Mouse (Mus musculus) layer of hippocampus, adult 2 months (tissue): ENCODE results near the gene Hoxd3. TPM values are rescaled to one million over a fixed set of nuclear protein-coding genes. Genes with fewer than 3 reads are reported as not detected.

Experiments
- DNase-seq, 2 experiments: peaks; one replicate each; pipeline ENCODE4 v3.0.0; 2022; ENCODE audit warnings: low spot score in 2 of 2
- H3K27ac ChIP-seq: fragments of 200-600 bp; 2 replicates; pipeline ENCODE4 v1.8.1; 2022
- H3K4me3 ChIP-seq: fragments of 200-600 bp; 2 replicates; pipeline ENCODE4 v1.8.1; 2022; ENCODE audit warnings: mild to moderate bottlenecking
- CTCF ChIP-seq: fragments of 200-600 bp; conservative IDR thresholded peaks from 2 replicates; pipeline ENCODE4 v1.8.1; 2022; ENCODE audit warnings: antibody characterized with exemption, mild to moderate bottlenecking, moderate library complexity
- total RNA-seq, 2 experiments: library from RNA; stranded (reverse); gene quantifications; 2 replicates each; pipeline ENCODE4 v1.2.3; 2021

The Hoxd3 gene
- total RNA-seq, 2 experiments from 2014 or later: not detected

DNA sequence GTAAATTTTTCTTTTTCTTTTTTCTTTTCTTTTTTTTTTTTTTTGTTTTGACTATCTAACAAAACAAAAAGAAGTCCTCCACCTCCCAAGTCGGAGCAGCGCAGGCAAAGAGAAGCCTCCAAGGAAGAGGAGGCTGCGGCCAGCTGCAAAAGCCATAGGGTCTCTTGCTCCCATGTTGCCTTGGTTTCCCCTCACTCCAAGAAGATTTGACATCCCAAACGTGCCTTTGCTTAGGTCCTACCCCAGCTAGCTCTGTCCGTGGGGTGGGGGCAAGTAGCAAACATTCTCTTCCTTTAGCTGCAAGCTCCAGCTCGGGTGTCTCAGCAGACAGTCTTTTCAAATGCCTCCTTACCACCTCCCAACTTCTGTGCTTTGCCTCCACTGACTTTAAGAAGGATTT is 22.0 kb downstream of the Hoxd3 start:
- Histone ChIP-seq H3K4me3 (no peak overlapping the region), H3K27ac (no peak overlapping the region)
- DNase-seq: no peak
- TF ChIP-seq CTCF: no peak

DNA sequence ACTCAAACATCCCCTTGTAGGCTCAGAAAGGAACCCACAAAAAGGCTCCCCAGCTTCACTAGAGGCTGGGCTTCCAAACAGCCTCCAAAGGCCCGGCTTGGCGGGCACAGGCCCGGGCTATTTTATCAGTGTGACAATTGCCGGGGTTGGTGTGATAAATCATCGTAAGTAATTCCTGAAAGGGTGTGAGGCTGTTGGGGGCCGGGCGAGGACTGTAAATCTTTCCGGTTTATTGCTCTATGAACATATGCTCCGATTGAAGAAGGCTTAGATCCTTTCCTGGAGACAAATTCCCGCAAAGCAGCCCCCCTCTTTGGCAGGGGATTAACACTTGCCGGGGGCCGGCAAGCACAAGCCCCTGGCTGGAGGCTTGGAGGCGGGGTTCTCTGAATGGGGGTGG is 22.7 kb downstream of the Hoxd3 start:
- TF ChIP-seq CTCF: no peak
- DNase-seq: no peak
- no peak overlapping the region for H3K27ac ChIP-seq
- H3K4me3 ChIP-seq: no peak overlapping the region

DNA sequence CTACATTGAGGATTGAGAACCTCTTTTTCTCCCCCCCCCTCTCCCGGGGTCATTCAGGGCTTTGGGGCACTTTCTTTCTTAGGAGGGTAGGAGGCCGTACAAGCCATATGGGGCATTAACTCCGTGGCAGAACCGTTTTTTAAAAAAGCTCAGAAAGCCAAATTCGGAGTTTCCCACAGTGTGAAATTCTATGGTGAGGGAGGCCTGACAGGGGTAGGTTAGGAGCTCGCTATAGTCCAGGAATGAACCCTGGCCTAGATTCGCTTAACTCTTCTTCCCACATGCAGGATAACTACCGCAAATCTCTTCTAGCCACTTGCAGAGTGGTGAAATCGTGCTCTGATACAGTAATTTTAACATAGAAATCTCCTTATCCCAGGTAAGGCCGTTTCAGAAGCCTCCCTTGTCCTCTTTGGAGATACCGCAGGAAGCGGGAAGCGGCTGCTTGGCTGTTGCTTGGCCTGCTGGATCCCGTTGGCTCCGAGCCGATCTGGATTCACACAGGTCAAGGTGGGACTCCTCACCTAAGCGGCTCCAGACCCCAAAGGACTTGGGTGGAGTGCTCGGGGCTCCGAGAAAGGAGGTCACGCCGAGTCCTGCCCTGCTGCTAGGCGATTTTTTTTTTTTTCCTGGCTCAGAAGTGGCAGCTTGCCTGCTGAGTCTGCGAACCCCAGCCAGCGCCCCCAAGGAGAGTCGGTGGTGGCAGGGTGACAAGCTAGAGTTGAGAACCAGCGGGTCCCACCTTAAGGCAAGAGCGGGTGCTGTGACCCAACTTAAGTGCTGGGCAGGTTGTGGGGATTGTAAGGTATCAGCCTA is 23.5 kb downstream of the Hoxd3 start:
- DNase-seq: no peak
- H3K27ac ChIP-seq: no peak overlapping the region
- H3K4me3 ChIP-seq: no peak overlapping the region
- TF ChIP-seq CTCF: no peak

DNA sequence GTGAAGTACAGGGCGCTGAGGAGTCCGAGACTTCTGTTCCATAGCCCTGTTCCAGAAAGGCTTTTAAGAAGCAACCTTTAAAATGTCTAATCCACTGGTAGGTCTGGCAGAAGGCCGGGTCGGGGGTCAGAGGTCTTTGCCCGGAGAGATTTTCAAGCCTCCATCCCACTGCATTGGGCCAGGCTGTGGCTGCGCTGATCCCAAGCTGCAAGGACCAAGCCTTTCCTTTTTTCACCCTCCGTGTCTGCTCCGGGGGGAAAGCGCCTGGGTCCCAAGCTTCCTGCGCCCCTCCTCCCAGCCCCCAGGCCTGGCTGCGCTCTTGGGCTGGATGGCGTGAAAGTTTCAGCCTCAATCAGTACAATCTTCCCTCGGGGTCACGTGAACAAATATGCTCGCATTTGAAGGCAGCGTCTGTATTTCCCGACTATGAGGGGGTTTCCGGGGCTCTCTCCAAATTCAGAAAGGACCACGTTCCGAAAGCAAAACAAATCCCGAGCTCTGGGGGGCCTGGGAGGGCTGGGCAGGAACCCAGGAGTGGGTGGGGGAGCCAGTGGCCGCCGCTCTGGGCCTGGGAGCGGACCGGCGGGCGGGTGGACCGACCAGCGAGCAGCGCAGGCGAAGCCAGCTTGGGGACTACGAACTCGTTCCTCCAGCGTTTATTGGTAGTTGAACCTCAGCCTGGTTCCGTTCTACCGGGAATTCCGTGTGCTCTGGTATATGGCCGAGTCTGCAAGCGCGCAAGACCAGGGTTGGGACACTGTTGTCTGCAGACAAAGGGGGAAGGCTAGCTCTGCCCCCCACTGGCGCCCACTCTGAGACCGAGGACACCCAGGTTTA is 24.3 kb downstream of the Hoxd3 start:
- no peak overlapping the region for H3K27ac ChIP-seq
- TF ChIP-seq CTCF: no peak
- no peak overlapping the region for H3K4me3 ChIP-seq
- DNase-seq: no peak

DNA sequence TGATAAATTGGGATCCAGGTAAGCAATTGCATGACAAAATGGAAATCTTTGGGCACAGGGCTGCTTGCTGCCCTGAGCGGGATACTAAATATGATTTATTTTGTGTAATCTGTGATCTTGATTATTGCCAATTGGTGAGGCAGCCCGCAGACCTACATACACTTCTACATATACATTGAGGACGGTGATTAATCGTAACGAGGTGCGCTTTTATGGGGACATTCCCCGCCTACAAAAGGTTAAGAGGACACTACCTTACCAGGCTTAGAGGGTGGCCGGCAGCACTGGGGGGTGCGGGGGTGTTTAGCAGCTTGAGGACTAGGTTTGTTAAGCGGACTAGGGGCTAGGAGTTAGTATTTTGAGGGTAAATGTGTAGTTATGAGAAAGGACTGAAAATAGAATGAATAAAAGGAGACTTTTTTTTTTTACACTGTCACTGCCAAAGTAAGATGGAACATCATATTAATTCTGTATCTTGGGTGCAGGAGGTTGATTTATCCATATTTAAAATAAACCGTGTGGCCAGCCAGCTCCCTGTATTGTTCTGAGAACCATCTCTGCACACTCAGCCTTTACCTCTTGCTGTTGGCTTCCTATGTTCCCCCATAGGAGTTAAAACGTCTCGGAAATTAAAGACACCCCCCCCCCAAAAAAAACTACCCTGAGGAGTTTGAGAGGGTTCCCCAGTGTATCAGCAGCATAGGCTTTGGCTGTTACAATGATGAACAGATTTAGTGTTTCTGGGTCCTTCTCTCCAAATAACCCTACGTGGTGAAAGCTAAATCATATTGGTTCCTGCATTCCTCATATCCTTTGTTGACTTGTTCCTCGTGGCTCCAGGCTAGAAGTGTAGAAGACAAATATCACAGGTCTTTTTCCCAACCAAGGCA is 25.2 kb downstream of the Hoxd3 start:
- DNase-seq: no peak
- Histone ChIP-seq H3K27ac (no peak overlapping the region), H3K4me3 (no peak overlapping the region)
- no peak for TF ChIP-seq CTCF

DNA sequence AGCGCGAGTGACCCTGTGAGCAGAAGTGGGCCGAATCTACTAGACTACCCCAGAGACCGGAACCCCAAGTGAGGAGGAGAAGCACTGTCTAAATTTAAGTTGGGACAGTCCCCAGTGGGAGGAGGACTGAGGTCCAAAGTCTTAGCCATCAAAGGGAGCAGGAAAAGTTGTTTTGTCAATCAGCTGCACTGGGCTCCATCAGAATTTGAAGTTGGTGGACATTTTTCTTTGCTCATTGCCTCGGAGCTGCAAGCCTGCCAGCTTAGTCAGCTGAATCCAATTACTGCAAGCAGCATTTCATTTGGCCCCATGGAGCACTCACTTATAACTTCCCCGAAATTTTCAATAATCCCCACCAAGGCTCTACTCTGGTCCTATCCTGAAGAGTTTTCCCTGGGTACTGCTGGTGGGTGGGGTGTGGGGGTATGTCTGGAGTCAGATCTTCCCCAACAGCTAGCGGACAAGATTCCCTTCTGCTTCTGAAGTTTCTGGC is 25.9 kb downstream of the Hoxd3 start:
- Histone ChIP-seq H3K4me3 (no peak overlapping the region), H3K27ac (no peak overlapping the region)
- TF ChIP-seq CTCF: no peak
- no peak for DNase-seq

DNA sequence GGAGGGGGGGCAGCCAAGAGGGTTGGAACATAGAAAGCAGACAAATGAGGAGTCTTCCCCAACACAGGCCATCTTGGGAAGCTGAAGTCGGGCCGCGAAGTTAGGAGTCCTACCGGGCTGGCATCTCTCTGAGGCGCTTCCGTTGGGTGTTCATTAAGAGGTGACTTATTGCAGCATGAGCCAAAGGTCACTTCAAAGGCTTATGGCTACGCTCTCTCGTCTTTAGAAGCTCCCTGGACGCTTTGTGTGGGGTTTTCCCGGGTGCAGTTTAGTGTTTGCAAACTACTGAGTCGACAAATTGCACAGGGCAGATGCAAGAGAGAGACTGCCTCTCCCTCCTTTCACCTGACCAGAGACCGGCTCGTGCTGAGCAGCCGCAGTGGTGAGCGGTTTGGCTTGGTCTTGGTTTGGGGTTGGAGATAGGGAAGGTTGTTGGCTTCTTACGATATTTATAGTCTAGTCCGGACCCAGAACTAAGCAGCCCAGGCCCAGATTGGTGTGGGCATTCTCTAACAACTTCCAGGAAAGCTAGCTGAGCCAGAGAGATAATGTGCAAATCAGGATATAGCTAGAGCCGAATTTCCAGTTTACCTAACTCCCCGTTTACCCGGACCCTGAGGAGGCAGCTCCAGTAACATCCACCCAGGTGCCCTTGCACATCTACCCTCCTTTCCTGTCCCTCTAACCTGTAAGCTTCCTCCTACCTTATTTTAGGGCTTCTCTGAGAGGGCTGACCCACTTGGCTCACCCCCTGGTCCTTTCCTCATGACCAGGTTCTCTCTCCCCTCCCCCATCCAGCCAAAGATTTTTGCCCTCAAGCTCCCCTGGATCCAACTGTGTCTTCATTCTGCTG is 27.1 kb downstream of the Hoxd3 start:
- Histone ChIP-seq H3K4me3 (no peak overlapping the region), H3K27ac (no peak overlapping the region)
- no peak for TF ChIP-seq CTCF
- no peak for DNase-seq

DNA sequence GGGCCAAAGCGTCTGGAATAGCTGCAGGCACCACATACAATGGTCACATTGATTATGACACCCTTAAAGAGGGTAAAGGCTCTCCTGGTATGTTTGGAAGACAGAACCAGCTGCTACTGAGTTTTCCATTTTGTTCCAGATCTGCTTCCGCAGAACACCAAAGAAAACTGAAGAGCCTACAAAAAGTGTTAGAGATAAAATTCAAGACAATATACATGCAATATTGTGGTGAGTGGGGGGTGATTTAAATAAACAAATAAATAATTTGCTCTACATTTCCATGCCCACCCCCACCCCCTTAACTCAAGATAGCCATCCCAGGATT is 27.7 kb downstream of the Hoxd3 start:
- DNase-seq: no peak
- Histone ChIP-seq H3K4me3 (no peak overlapping the region), H3K27ac (no peak overlapping the region)
- TF ChIP-seq CTCF: no peak

DNA sequence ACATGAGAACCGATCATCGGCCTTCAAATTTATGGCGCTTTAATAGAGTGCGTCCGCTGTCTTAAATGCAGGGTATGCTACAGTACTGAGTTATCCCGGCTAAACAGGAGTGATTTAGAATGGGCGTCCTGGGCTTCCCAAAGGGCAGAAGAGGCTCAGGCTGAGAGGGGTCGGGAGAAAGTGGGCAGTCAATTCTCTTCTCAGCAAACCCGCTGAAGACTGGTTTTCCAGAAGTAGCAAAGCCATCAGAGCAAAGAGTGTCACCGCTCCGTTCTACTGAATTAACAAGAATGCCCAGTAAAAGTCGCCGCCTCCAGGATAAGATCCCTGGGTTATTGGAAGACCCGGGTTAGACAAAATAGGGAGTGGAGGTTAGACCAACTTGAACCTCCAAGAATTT is 28.1 kb downstream of the Hoxd3 start:
- no peak for DNase-seq
- TF ChIP-seq CTCF: no peak
- Histone ChIP-seq H3K27ac (no peak overlapping the region), H3K4me3 (no peak overlapping the region)

DNA sequence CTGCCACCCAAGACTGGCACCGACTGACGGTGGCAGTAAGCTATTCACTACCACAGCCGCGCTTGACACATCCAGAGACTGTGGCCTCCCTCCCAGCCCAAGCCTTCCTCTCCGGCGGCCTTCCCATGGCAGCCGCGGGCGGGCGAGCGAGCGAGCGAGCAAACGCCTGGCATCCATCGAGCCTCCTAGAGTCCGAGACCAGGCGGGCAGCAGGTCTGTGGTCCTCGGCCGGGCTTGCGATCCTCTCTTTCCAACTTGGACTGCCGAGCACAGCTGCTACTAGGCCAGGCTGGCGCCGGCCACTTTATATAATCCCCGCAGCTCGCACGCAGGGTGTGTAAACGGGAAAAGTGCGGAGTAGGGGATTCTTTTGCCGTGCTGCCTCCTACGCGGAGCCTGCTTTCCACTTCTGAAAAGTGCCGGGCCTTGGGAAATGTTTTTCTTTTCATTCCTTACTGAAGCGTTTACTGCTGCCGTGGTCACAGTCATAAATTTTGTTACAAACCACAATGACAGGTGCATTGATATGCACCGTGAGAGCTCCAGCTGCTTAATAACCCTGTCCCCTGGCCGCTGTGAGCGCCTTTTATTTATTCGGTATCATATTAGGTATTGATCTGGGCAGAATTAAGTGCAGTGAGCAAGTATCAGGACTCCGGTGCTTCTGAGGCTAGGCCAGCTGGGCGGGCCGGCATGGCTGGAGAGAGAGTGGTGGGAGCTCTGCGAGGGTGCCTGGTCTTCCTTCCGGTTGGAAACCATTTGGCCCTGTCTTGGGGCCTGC is 28.8 kb downstream of the Hoxd3 start:
- H3K27ac ChIP-seq: no peak overlapping the region
- H3K4me3 ChIP-seq: no peak overlapping the region

DNA sequence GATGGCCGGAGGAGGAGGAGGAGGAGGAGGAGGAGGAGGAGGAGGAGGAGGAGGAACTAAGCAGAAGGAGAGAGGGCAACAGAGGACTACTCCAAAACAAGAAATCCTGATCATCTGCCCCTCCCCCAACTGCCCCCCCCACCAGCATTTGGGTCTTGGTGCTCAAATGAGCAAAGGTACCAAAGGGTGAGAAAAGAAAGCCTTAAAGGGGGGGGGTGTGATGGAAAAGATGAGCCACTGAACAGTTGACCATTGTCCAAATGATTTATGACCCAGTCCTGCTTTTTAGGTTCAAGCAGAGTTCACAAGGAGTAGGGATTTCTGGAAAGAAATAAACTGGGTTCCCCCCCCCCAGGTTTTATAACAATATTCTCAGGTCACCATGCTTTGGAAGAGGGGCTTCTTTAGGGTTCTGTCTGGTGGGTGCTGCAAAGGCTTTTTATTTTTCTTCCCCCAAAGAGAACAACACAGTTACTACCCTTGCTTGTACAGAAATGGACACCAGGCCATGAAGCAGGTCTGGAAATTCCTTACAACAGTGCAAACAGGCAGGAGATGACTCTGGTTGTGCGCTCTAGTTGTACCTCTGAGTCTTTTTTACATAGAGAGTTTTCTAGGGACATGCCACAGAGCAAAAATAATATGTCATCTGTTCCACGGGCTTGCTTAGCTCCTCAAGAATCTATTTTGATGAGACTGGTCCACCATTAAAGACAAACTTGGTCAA is 29.7 kb downstream of the Hoxd3 start:
- H3K27ac ChIP-seq: no peak overlapping the region
- no peak for TF ChIP-seq CTCF
- DNase-seq: no peak
- no peak overlapping the region for H3K4me3 ChIP-seq

More for the DNA sequence above, 28.8 kb downstream of the Hoxd3 start:
- no peak for DNase-seq
- no peak for TF ChIP-seq CTCF
